Mouse (Mus musculus) kidney, adult 2 months (tissue): ENCODE measurements around the gene Adipor2.

Source experiments
- CTCF ChIP-seq: fragments of 200-500 bp; conservative IDR thresholded peaks from 2 replicates; pipeline ENCODE4 v1.5.1; 2011; ENCODE audit warnings: low read depth, mild to moderate bottlenecking, control low read depth, low read length, moderate library complexity, mixed read lengths; ENCODE audit not compliant: insufficient read depth, insufficient read length
- POLR2A ChIP-seq: fragments of 200-500 bp; IDR thresholded peaks from one replicate; pipeline ENCODE4 v1.6.1; 2011; ENCODE audit warnings: low read depth, low read length, control low read depth

- TF ChIP-seq CTCF (no peak), POLR2A (no peak)
Measured at GRCm38 (mm10) chr6:119399371-119399770, 18.1 kb downstream of the Adipor2 start.
